ENCODE assay signal across 10 mouse cellular contexts in genomic region chr12:104899835-104900234, GRCm38 (mm10). TPM values are rescaled to one million over a fixed set of nuclear protein-coding genes. Genes with fewer than 3 reads are reported as not detected.
DNase-seq lines count a peak whose midpoint lies in the region; ATAC-seq and TF ChIP-seq lines count a peak whose summit lies in the region.
"Had no signal": no experiment of that assay in that cellular context is flagged by ENCODE, and none has a peak within 500 bp of the region (broad histone marks: within the 10 kb centered on the region; RNA-seq: fewer than 3 reads in every experiment).

No protein-coding gene starts in this region.

- H3K4me2 ChIP-seq in kidney, postnatal 0 days (ENCODE audit: low read length): no peak overlapping the region
- H3K4me2 ChIP-seq: hindbrain, embryonic 15.5 days had no signal

- H3K9me3 ChIP-seq in kidney, postnatal 0 days (replicated peaks; ENCODE audit: low read length): no peaks in the 10 kb centered on the region
- H3K9me3 ChIP-seq in limb, embryonic 10.5 days (replicated peaks): no peaks in the 10 kb centered on the region
- H3K9me3 ChIP-seq: hindbrain, embryonic 15.5 days had no signal

- no peaks in the 10 kb centered on the region for H3K36me3 ChIP-seq in kidney, postnatal 0 days (ENCODE audit: insufficient read depth, low read length)
- H3K36me3 ChIP-seq in limb, embryonic 10.5 days: no peaks in the 10 kb centered on the region
- H3K36me3 ChIP-seq: hindbrain, embryonic 15.5 days had no signal

- 0 out of 2 replicates have a peak overlapping the region, but pooled peaks have one; percentile 54 for H3K27ac ChIP-seq in kidney, postnatal 0 days
- peak overlapping the region; percentile 82 for H3K27ac ChIP-seq in limb, embryonic 10.5 days
- H3K27ac ChIP-seq: hindbrain, embryonic 15.5 days; liver, embryonic 14.5 days had no signal

- WGBS in kidney, postnatal 0 days: 63% methylated on average over 3 of the region's 3 CpGs
- 85% methylated on average over 3 of the region's 3 CpGs for WGBS in limb, embryonic 10.5 days

- no peak for TF ChIP-seq CTCF in kidney, postnatal 0 days (IDR thresholded peaks at IDR 0.05; ENCODE audit: low read depth)

- H3K4me3 ChIP-seq in kidney, postnatal 0 days (replicated peaks; ENCODE audit: low read depth, low read length): no peak overlapping the region
- no peak overlapping the region for H3K4me3 ChIP-seq in limb, embryonic 10.5 days
- H3K4me3 ChIP-seq: hindbrain, embryonic 15.5 days had no signal

- no peaks in the 10 kb centered on the region for H3K27me3 ChIP-seq in kidney, postnatal 0 days (ENCODE audit: insufficient read depth, low read length)
- no peaks in the 10 kb centered on the region for H3K27me3 ChIP-seq in limb, embryonic 10.5 days (ENCODE audit: low read depth, poor library complexity, severe bottlenecking)
- H3K27me3 ChIP-seq: hindbrain, embryonic 15.5 days had no signal

- H3K9ac ChIP-seq in kidney, postnatal 0 days (ENCODE audit: low read depth, low read length): no peak overlapping the region
- H3K9ac ChIP-seq: hindbrain, embryonic 15.5 days; liver, embryonic 14.5 days had no signal

- peak; percentile 17 for DNase-seq in cerebellum, adult 11 months
- DNase-seq in kidney, postnatal 0 days (ENCODE audit: low spot score): no peak
- no peak for DNase-seq in kidney, adult 18-20 months
- DNase-seq in cerebellum, adult 9-10 months: peak; percentile 58
- DNase-seq in limb, embryonic 10.5 days (ENCODE audit: low spot score): no peak
- no peak for DNase-seq in embryo, embryonic 9.5 days (ENCODE audit: extremely low spot score)
- no peak for DNase-seq in spleen, adult 18-20 months

- ATAC-seq in cerebellum, adult (ENCODE audit: insufficient number of reproducible peaks, low FRiP score, low TSS enrichment): no peak
- no peak for ATAC-seq in kidney, postnatal 0 days (replicated peaks; ENCODE audit: low FRiP score, low read depth)

- peaks cover 16% of the 10 kb centered on the region; the same call in 1 of the 2 replicates for H3K4me1 ChIP-seq in kidney, postnatal 0 days (replicated peaks; ENCODE audit: insufficient read depth, low read length)
- peaks cover 78% of the 10 kb centered on the region for H3K4me1 ChIP-seq in limb, embryonic 10.5 days

RNA-seq across cellular contexts. Expression of gene Clmn, which starts 35.0 kb away (rescaled TPM):
- polyA plus RNA-seq in kidney, postnatal 0 days (2015; fragmentation: Nextera tagmentation; extraction: Ambion mirVana): 6.0 and 7.3 TPM in 2 replicates
- 2.0 and 3.0 TPM in 2 replicates for polyA plus RNA-seq in limb, embryonic 10.5 days (2016; fragmentation: Nextera tagmentation; extraction: Ambion mirVana)

Comparison
In these comparisons a context has a peak if more than half of its experiments do, and no peak if none do; other contexts are left out.
1. DNase-seq: peak in cerebellum, adult 11 months (single experiment) and cerebellum, adult 9-10 months (single experiment); none in kidney, postnatal 0 days (single experiment), kidney, adult 18-20 months (single experiment), limb, embryonic 10.5 days (single experiment), embryo, embryonic 9.5 days (single experiment) and spleen, adult 18-20 months (0 of 2).